Mouse (Mus musculus) midbrain, postnatal 0 days (tissue): ENCODE measurements around the gene Nek6. TPM values are rescaled to one million over a fixed set of nuclear protein-coding genes. Genes with fewer than 3 reads are reported as not detected.

Experiments
- ATAC-seq: fragments of 200-750 bp; cut with Nextera tagmentation; 2 replicates; pipeline ENCODE4 v1.8.0; 2017; ENCODE audit warnings: moderate number of reproducible peaks, mild to moderate bottlenecking, moderate TSS enrichment, moderate library complexity; ENCODE audit not compliant: low FRiP score
- DNase-seq: peaks from one replicate; pipeline ENCODE4 v3.0.0-alpha.2; 2015; ENCODE audit warnings: low spot score
- H3K27ac ChIP-seq: fragments of 300-500 bp; sonication (generic); 2 replicates; pipeline ENCODE4 v1.5.1; 2014; ENCODE audit warnings: low read depth, mild to moderate bottlenecking, low read length, mixed read lengths
- H3K27me3 ChIP-seq: fragments of 300-500 bp; sonication (generic); 2 replicates; pipeline ENCODE4 v1.6.1; 2014; ENCODE audit warnings: low read length, control low read depth, mixed read lengths; ENCODE audit not compliant: insufficient read depth
- H3K36me3 ChIP-seq: fragments of 300-500 bp; sonication (generic); 2 replicates; pipeline ENCODE4 v1.6.1; 2014; ENCODE audit warnings: low read length, control low read depth, mixed read lengths; ENCODE audit not compliant: insufficient read depth
- H3K4me1 ChIP-seq: fragments of 300-500 bp; sonication (generic); 2 replicates; pipeline ENCODE4 v1.6.1; 2014; ENCODE audit warnings: mild to moderate bottlenecking, control low read depth, antibody characterized with exemption, low read length, mixed read lengths; ENCODE audit not compliant: insufficient read depth
- H3K4me2 ChIP-seq: fragments of 300-500 bp; sonication (generic); 2 replicates; pipeline ENCODE4 v1.6.1; 2014; ENCODE audit warnings: low read depth, mild to moderate bottlenecking, low read length, mixed read lengths; ENCODE audit not compliant: poor library complexity, severe bottlenecking
- H3K4me3 ChIP-seq: fragments of 300-500 bp; sonication (generic); 2 replicates; pipeline ENCODE4 v1.5.1; 2014; ENCODE audit warnings: low read depth, mild to moderate bottlenecking, low read length, moderate library complexity
- H3K9ac ChIP-seq: fragments of 300-500 bp; sonication (generic); replicated peaks from 2 replicates; pipeline ENCODE4 v1.6.1; 2014; ENCODE audit warnings: mild to moderate bottlenecking, low read length, moderate library complexity, mixed read lengths; ENCODE audit not compliant: poor library complexity, severe bottlenecking
- H3K9me3 ChIP-seq: fragments of 300-500 bp; sonication (generic); 2 replicates; pipeline ENCODE4 v1.6.1; 2016; ENCODE audit warnings: low read length, control low read depth
- CTCF ChIP-seq: IDR thresholded peaks from 2 replicates; pipeline ENCODE4 v1.5.1; 2016; ENCODE audit warnings: antibody characterized with exemption, mild to moderate bottlenecking
- WGBS: fragments of 180-500 bp; shearing (Covaris S2); extraction: QIAGEN DNeasy Blood & Tissue Kit; methylation state at CpG from one replicate; pipeline ENCODE4 v1.1.7; 2014; 5-methylcytosine and 5-hydroxymethylcytosine counted together
- microRNA-seq: library from miRNA; unstranded; fragments of <30 nt; microRNA quantifications from one replicate; pipeline ENCODE4, GENCODE M21; 2016; ENCODE audit warnings: borderline number of aligned reads
- polyA plus RNA-seq: library from polyadenylated mRNA; unstranded; fragments of >200 nt; fragmentation: Nextera tagmentation; extraction: Ambion mirVana; gene quantifications from 2 replicates; pipeline ENCODE4 v1.2.1, GENCODE M21; 2015
- total RNA-seq: library from RNA; depleted of rRNA; stranded (reverse); fragments of >200 nt; gene quantifications from 2 replicates; pipeline ENCODE4 v1.2.3, GENCODE M21; 2014; rRNA removed

Gene Nek6
- total and polyA plus RNA-seq, 2 experiments from 2014 or later: 22.8 to 56.0 TPM

- Histone ChIP-seq H3K4me1 (peaks cover 5% of the 10 kb centered on the region; the same call in 1 of the 2 replicates), H3K27me3 (no peaks in the 10 kb centered on the region)
Observed at GRCm38 (mm10) chr2:38643625-38644427, 132.4 kb downstream of the Nek6 start, which contains the start of gene Psmb7. Gene Psmb7 (minus strand): TSS chr2:38644087.

More at GRCm38 (mm10) chr2:38643625-38644427, 132.4 kb downstream of the Nek6 start, which contains the start of gene Psmb7:
- peak within 1 kb of the TSS; percentile 74 for H3K27ac ChIP-seq
- no peaks in the 10 kb centered on the region for H3K9me3 ChIP-seq
- 1% methylated on average over 52 of the region's 52 CpGs for WGBS
- H3K4me3 ChIP-seq: peak within 1 kb of the TSS; percentile 92
- peaks cover 12% of the 10 kb centered on the region for H3K36me3 ChIP-seq
- DNase-seq (peak; percentile 96), ATAC-seq (peak; percentile 77)
- peak within 1 kb of the TSS; percentile 83 for H3K9ac ChIP-seq
- TF ChIP-seq CTCF: no peak
- peak within 1 kb of the TSS; percentile 92 for H3K4me2 ChIP-seq

Small RNAs within 50 kb of the gene (microRNA-seq; reads per million reads assigned to microRNA genes)
- not detected for gene Gm27634

Other genes starting within 250 kb of the Nek6 start
- gene Dennd1a, start 224.3 kb upstream of the Nek6 start, total RNA-seq: 51.1 and 62.3 TPM in 2 replicates
- 15.1 and 15.9 TPM in 2 replicates for gene Dennd1a, start 224.3 kb upstream of the Nek6 start, polyA plus RNA-seq
- gene Lhx2, start 172.4 kb upstream of the Nek6 start, total RNA-seq: 77.5 and 90.1 TPM in 2 replicates
- 22.1 and 23.8 TPM in 2 replicates for gene Lhx2, start 172.4 kb upstream of the Nek6 start, polyA plus RNA-seq
- gene Psmb7, start 132.4 kb downstream of the Nek6 start, total RNA-seq: 218 and 239 TPM in 2 replicates
- 282 and 287 TPM in 2 replicates for gene Psmb7, start 132.4 kb downstream of the Nek6 start, polyA plus RNA-seq
- 0.11 and 0.61 TPM in 2 replicates for gene Nr5a1, start 202.9 kb downstream of the Nek6 start, total RNA-seq
- 1.2 and 2.1 TPM in 2 replicates for gene Nr5a1, start 202.9 kb downstream of the Nek6 start, polyA plus RNA-seq